Mouse (Mus musculus) fibroblast of lung, adult 2 months (primary cell): ENCODE data around the gene Gm5447.

Experiments used
- DNase-seq: peaks from one replicate; pipeline ENCODE4 v3.0.0-alpha.2; 2011; ENCODE audit warnings: low read depth

Gm5447 gene

DNA sequence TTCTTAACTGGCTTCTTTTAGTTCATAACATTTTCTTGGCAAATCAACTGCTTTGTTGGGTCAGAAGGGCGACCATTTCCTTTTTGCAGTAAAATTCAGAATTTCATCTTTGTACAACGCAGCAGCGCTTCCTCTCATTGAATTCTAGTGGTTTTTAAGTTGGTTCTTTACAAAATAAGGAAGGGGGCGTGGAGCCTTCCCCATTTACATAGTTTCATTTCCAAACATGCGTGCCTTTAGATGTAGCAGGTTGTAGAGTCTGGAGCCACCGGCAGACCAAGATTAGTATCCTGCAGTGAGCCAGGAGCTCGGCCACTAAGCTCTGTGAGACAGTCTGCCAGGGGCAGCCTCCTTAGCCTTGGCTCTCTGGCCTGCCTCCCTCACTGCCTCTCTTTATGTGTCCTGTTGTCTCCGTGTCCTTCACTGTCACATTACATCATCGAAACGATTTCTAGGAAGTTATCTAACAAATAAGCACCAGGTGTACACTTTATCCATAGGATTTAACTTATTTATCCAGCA is 13.0 kb downstream of the Gm5447 start:
- DNase-seq, result no peak

DNA sequence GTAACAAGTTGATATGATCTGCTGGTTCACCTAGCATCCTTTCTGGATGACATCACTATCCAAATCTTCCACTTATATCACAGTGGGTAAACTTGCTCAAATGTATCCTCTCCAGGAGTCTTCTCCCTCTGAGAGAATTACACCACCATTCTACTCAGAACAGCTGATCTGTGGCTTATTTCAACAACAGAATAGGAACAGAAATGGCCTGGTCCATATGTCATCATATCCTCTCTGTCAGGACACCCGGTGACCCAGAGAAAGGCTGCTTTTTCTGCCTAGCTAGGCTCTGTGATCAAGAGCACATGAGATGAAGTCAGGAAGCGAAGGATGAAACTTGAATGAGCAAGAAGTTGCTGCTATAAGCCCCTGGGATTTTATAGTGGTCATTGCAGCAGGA is 13.7 kb downstream of the Gm5447 start:
- DNase-seq, result no peak

DNA sequence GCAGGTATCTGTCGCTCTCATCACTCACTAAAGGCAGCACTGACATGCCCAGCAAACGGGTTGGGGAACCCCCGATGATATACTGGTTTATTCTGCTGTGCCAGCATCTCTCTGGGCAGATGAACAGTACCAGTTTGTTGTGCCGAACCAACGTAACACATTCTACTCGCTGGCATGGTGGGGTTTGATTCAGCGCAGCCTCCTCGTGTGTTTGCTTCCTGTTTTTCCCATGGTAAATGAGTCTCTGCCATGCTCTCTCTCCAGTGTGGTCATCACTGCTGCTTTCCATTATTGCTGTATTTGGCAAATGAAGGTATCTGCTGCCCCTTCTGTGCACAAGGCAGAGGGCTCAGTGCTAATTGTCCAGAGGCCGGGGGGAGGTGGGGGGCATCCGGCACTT is 15.7 kb downstream of the Gm5447 start:
- no peak for DNase-seq

DNA sequence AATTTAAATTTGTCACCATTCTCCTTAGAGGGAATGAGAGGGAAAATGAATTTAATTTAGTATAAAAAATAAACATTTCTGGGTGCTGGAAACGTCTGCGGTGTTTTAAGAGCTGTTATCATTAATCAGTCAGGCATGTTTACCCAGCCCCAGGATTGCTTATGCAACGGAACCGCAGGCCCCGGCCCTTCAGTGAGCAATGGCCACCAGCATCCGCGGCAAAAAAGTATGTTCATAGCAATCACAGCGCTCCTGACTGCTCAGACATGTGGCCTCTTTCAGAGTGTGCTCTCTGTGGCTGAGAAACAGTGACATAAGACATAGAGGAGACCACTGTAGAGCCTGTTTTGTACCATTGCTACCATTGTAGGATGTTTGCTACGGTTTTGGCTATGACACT is 16.2 kb downstream of the Gm5447 start:
- no peak for DNase-seq

DNA sequence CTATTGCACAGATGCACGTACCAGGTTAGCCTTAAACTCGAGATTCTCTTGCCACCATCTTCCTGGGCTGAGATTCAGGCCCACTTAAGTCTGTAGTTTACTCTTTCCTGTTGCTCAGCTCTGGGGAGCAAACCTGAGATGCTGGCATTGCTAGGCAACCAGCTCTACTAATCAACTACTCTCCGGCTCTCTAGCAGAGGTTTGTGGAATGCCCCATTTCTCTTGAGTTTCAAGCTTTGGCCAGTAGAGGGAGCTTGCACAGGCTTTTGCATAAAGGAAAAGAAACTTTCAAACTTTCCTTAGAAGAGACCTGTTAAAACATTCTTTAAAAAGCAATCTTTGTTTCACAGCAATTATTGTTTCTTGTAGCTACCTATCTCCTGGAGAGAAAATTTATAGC is 19.8 kb downstream of the Gm5447 start:
- no peak for DNase-seq

DNA sequence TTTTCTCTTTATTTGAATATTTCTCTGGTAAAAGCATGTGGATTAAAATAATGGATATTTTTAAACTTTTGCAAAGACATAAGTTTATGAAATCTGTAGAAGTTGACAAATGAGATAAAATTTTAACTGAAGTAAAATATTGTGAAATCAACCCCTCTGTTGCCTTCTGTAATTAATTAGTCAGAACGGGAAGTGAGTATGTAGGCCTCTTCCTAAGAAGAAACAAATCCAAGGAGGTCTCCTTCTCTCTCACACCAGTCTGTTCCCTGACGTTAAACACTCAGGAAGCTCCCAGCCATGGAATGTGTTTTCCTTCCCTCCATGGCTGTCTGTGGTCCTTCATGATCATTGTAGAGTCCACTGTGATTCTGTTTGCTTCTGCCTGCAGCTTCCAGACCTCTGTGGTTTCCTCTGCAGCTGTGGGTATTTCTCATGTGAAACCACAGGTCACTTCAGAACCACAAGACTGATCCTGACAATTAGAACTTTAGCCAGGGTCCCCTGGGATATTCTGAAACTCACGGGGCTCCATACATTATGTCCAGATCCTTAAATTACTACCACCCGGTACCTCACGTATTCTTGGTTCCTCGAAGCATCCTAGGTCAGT is 20.4 kb downstream of the Gm5447 start:
- no peak for DNase-seq

DNA sequence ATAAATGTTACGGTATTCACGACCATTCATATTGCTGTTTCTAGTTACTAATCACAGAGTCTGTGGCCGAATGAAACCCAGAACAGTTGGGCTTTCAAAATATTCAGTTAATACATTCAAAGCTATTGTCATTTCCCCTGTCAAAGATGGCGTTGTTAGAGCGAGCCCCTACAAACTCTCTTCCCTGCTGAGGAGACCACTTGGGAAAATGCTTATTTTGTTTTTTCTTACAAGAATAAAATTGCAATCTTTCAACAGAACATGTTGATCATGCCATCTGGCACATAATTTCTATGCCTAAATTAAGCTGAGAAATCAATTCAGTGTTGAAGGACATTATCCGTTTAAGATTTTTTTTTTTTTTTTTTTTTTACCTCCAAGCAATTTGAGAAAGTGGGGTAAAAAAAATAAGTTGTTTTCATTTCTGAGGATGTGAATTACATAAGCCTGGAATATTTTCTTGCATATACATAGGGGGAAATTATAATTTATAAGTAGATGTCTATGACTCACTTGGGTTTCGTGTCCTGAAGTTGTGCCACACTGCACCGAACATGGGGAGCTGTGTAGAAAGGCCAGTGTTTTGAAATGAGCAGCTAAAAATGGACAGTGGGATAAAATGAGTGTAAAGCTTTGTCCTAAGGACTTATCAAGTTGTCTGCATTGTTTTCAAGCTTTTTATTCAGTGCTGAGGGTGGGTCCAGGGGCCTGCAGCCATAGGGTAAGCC is 23.7 kb downstream of the Gm5447 start:
- no peak for DNase-seq

DNA sequence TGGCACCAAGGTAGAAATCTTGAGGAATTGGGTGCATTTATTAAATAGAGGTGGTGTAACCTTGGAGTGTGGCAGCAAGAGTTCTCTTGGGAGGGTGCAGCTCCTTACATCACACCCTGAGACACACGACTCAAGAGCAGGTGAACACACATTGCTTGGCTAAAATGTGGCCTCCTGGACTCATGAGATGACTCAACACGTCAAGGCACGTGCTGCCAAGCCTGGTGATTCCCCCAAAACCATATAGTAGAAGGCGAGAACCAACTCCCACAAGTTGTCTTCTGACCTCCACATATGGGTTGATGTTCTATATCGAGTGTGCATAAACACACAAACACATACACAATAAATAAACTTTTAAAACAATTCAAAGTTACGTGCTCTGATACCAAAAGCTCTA is 25.8 kb downstream of the Gm5447 start:
- DNase-seq, result no peak

DNA sequence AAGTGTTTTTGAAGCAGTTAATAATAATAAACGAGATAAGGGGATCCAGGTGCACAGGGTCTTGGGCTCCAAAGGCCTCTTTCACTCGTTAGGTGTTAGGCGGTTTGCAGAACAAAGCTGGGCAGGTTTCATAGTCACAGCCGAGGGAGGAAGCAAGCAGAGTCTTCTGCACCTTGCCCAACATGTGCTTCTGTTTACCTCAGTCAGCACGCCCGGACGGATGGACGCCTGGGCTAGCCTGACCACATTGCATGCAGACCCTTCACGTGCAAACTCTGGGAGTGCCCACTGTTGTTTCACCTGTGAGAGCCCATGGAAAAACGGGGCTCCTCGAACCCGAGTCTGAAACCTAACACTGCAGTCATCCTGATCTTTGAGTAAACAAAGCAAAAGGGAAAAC is 30.5 kb downstream of the Gm5447 start:
- DNase-seq, result no peak

DNA sequence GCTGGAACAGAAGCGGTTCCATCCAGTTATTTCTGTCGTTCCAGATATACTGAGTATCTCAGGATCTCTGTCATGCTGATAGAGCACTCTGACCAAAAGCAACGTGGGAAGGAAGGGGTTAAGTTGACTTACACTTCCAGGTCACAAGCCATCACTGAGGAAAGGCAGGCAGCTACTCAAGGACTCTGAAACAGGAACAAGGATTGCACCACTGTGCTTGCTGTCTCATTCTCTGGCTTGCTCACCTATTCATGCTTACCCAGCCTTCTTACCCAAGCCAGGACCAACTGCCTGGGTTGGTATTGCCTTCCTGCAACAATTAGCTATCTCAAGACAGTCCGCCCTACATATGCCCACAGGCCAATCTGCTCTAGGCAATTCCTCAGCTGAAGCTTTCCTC is 31.0 kb downstream of the Gm5447 start:
- DNase-seq, result no peak

DNA sequence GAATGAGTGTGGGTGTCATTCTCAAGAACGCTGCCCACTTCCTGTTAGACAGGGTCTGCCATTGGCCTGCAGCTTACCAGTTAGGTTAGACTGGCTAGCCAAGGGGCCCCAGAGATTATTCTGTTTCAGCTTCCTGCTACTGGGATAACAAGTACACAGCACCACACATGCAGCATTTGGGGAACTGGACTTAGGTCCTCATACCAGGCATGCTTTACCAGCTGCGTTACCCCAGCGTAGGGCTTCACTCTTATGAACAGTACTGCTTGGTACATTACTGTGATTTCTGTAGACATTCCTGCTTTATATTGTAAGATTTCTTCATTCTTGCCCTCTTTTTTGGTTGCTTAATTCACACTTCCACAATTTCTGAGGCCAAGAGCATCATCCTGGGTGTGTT is 43.5 kb downstream of the Gm5447 start:
- DNase-seq, result no peak

DNA sequence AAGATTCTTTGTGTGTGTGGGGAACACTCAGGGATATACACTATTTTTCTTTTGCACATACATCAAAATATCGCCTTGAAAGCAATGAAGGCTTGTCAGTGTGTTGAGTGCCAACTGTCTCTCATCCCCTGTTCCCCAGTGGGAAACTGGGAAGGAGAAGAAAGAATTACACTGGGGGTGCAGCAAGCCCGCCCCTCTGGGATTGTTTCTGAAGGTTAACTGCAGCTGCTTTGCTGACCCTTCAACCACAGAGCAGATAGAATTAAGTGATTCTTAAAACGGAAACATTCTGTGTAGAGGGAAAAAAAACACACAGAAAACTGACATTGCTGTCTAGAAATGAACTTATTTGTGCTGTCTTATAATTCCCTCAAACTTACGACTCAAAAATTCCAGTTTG is 47.5 kb downstream of the Gm5447 start:
- no peak for DNase-seq

DNA sequence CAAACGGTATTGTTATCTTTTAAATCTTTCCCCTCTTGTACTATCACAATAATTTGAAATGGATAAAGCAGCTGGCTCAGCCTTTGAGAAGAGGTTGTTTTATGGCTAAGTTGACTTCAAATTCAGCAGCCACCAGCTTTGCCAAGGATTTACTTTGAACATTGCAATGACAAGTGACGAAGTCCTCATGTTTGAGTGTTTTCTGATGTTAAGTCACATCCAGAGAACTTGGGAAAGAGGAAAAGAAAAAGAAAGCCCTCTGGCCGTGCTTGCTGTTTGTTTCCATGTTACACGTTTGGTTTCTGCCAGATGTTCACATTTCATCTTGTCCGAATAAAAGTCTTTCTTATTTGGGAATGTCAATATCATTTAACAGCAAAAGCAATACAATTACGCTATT is 47.9 kb downstream of the Gm5447 start:
- DNase-seq, result no peak

DNA sequence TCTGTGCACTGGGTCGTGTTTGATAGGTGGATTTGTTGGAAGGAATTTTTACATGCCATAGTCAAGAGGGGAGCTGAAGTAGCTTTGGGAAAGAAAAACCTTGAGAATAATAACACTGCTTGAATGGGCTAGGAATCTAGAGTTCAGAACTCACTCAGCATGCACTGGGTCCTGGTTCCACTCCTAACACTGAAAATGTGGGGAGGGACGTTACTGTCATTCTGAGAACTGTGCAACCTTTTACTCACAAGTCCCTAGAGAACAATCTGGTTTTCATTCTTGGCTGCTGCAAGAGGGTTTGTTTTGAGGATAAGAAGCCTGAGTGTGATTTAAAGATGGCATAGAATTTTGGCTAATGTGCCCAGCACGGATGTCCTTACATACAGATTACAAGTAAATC is 49.7 kb downstream of the Gm5447 start:
- no peak for DNase-seq
